In the genomic region with DNA sequence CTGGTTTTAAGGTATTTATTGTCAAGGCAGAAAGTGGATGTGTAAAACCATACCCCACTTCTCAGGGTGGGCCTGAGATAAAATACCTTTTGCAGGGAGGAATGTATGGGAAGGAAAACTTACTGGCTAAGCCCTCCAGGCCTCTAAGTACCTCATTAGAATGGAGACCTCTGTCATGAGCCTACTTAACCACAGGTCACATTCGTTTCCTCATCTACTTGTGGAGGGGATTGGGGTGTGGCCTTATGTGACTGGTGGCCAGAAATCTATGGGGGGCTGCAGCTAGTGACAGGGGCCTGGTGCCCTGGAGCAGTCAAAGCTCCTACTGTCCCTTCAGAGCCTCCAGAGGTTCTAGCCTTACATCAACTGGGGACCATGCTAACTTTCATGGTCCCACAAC, we compare ENCODE assay signal across 23 mouse cellular contexts.
"Had no signal": no experiment of that assay in that cellular context is flagged by ENCODE, and none has a peak within 500 bp of the region (broad histone marks: within the 10 kb centered on the region; RNA-seq: fewer than 3 reads in every experiment).

No protein-coding gene starts in this region.

- DNase-seq: gastrocnemius, postnatal 14 days; gastrocnemius, postnatal 36 days; heart, adult 2 months; heart, postnatal 14 days; heart, postnatal 36 days; kidney, adult 18-20 months; kidney, adult 8-10 months; kidney, postnatal 10 days; kidney, postnatal 25 days; kidney, postnatal 4 days; layer of hippocampus, postnatal 36 days; left cerebral cortex, postnatal 4 days had no signal

- H3K36me3 ChIP-seq: heart, embryonic 13.5 days; heart, embryonic 15.5 days; hindbrain, embryonic 10.5 days; hindbrain, embryonic 12.5 days; intestine, embryonic 15.5 days; limb, embryonic 13.5 days; limb, embryonic 15.5 days; liver, embryonic 12.5 days had no signal

- H3K27me3 ChIP-seq: heart, embryonic 13.5 days; heart, embryonic 15.5 days; hindbrain, embryonic 12.5 days; intestine, embryonic 15.5 days; limb, embryonic 13.5 days; limb, embryonic 15.5 days; liver, embryonic 12.5 days had no signal

- ATAC-seq: hindbrain, embryonic 16.5 days; inflammation-experienced regulatory T-cells, adult 6 months; intestine, embryonic 15.5 days; intestine, postnatal 0 days; liver, embryonic 12.5 days had no signal
